Mouse (Mus musculus): ENCODE measurements around the gene Sag. TPM values are rescaled to one million over a fixed set of nuclear protein-coding genes. Genes with fewer than 3 reads are reported as not detected.

The Sag gene
- total and polyA plus RNA-seq, 2 experiments from 2014 or later, result 0.11 to 0.31 TPM

DNA sequence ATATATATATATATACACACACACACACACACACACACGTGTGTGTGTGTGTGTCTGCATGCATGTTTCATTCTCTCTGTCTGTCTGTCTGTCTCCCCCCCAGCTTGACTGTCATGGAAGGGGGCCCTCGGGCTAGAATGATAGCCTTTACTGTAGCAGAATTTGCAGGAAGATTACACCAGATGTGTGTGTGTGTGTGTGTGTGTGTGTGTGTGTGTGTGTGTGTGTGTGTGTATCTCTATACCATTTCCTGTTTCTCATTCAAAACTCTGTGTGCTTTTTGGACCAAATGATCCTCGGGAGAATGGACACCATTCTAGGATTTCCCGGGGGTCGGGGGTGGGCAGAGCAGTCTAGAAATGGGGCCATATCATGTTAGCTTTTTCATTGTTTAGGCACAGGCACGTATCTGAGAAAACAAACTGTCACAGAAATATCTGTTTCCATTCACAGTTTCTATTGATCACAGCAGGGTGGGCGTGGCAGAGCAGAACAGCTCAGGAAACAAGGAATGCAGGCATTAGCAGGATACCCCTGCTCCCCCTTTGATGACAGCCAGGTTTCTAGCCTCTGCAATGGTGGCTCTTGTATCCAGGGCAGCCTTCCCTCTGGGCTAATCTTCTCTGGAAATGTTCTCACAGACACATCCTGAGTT, 25.6 kb downstream of the Sag start:
- H3K4me2 ChIP-seq (ENCODE audit: low read depth, low read length), result no peak overlapping the region
- H3K4me1 ChIP-seq (ENCODE audit: control insufficient read depth, insufficient read depth), result peaks cover 6% of the 10 kb centered on the region; the same call in 1 of the 2 replicates
- no peak for ATAC-seq (ENCODE audit: insufficient read depth, low read depth)
- WGBS, result 45% methylated on average over 7 of the region's 7 CpGs
- H3K4me3 ChIP-seq (ENCODE audit: low read depth, low read length), result no peak overlapping the region
- H3K27ac ChIP-seq (ENCODE audit: low read depth), result peak overlapping the region; percentile 65
- DNase-seq (ENCODE audit: low spot score), result no peak
- H3K36me3 ChIP-seq (replicated peaks; ENCODE audit: control insufficient read depth, insufficient read depth, low read length), result no peaks in the 10 kb centered on the region
- no peak overlapping the region for H3K9ac ChIP-seq (replicated peaks; ENCODE audit: low read depth, low read length)
- no peaks in the 10 kb centered on the region for H3K9me3 ChIP-seq (replicated peaks; ENCODE audit: control insufficient read depth, low read length)
- TF ChIP-seq CTCF (IDR thresholded peaks at IDR 0.05; ENCODE audit: low read depth) (no peak), EP300 (IDR thresholded peaks at IDR 0.05; ENCODE audit: low read depth) (no peak)
- no peaks in the 10 kb centered on the region for H3K27me3 ChIP-seq (ENCODE audit: control insufficient read depth, insufficient read depth, low read length)

DNA sequence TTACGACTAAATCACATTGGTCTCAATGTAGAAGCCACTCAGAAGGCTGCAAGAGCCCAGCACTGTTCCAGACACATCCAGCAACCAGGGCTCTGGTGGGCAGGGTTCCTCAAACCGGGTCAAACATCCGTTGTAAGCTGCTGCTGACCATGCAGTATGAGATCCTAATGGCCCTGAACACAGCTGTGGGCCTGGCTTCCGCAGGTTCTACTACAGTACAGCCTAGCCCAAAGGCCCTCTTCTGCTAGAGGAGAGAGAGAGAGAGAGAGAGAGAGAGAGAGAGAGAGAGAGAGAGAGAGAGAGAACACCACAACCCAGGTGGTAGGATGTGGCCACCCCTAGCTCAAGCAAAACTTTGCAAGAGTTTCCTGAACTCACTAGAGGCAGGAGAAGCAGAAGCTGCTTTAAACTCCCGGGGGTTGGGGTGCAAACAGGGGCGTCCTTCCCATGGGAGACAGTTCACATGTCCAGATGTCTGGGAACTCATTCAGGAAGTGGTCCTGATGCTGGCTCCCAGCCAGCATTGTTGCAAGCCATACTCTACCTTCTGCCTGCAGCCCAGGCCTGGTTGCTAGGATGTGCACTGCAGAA, 26.2 kb downstream of the Sag start:
- H3K4me3 ChIP-seq (ENCODE audit: low read depth, low read length), result no peak overlapping the region
- WGBS, result 49% methylated on average over 6 of the region's 6 CpGs
- peak overlapping the region; percentile 65; the same call in 1 of the 2 replicates for H3K27ac ChIP-seq (ENCODE audit: low read depth)
- no peaks in the 10 kb centered on the region for H3K36me3 ChIP-seq (replicated peaks; ENCODE audit: control insufficient read depth, insufficient read depth, low read length)
- H3K4me1 ChIP-seq (ENCODE audit: control insufficient read depth, insufficient read depth), result peaks cover 6% of the 10 kb centered on the region; the same call in 1 of the 2 replicates
- no peaks in the 10 kb centered on the region for H3K9me3 ChIP-seq (replicated peaks; ENCODE audit: control insufficient read depth, low read length)
- DNase-seq (ENCODE audit: low spot score) (no peak), ATAC-seq (ENCODE audit: insufficient read depth, low read depth) (peak; percentile 41)
- H3K4me2 ChIP-seq (ENCODE audit: low read depth, low read length), result no peak overlapping the region
- no peak overlapping the region for H3K9ac ChIP-seq (replicated peaks; ENCODE audit: low read depth, low read length)
- TF ChIP-seq CTCF (IDR thresholded peaks at IDR 0.05; ENCODE audit: low read depth), result no peak
- TF ChIP-seq EP300 (IDR thresholded peaks at IDR 0.05; ENCODE audit: low read depth), result no peak
- no peaks in the 10 kb centered on the region for H3K27me3 ChIP-seq (ENCODE audit: control insufficient read depth, insufficient read depth, low read length)

DNA sequence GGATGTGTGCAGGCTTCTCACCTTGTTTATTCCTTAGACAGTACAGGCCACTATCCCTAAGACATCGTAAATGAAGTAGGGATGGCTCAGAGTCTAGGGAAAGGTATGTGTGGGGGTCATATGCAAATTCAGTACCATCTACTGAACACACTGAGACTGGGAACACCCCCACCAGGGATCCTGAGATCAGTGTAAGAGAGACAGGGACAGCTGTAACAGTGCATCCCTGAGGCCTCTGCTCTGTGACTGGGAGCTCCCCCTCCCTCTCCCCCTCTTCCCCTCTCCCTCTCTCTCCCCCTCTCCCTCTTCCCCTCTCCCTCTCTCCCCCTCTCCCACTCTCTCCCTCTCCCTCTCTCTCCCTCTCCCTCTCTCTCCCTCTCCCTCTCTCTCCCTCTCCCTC, 33.0 kb downstream of the Sag start:
- no peak overlapping the region for H3K27ac ChIP-seq (ENCODE audit: low read depth)
- ATAC-seq (ENCODE audit: insufficient read depth, low read depth) (no peak), DNase-seq (ENCODE audit: low spot score) (no peak)
- H3K36me3 ChIP-seq (replicated peaks; ENCODE audit: control insufficient read depth, insufficient read depth, low read length), result no peaks in the 10 kb centered on the region
- H3K9ac ChIP-seq (replicated peaks; ENCODE audit: low read depth, low read length), result no peak overlapping the region
- H3K4me1 ChIP-seq (ENCODE audit: control insufficient read depth, insufficient read depth), result no peaks in the 10 kb centered on the region
- no peaks in the 10 kb centered on the region for H3K27me3 ChIP-seq (ENCODE audit: control insufficient read depth, insufficient read depth, low read length)
- no peak overlapping the region for H3K4me3 ChIP-seq (ENCODE audit: low read depth, low read length)
- WGBS, result 59% methylated on average over 1 of the region's 1 CpGs
- no peak overlapping the region for H3K4me2 ChIP-seq (ENCODE audit: low read depth, low read length)
- TF ChIP-seq EP300 (IDR thresholded peaks at IDR 0.05; ENCODE audit: low read depth), result no peak
- no peaks in the 10 kb centered on the region for H3K9me3 ChIP-seq (replicated peaks; ENCODE audit: control insufficient read depth, low read length)

DNA sequence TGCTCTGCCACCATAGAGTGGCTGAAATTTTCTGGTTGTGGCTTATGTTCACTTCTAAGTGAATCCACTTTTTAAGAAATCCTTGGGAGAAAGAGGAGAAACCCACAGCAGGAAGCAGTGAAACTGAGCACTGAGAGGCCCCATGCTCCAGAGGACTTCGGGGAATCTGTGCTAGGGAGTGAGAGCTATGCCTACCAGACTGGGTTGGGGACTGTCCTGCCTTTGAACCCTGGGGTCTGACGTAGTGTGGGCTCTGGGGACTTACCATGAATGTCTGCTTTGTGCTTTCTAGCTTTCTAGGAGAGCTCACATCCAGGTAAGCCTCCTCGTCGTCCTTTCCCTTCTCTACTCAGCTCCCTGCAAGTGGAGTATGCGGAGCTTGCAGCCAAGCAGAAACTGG, 33.5 kb downstream of the Sag start:
- H3K27me3 ChIP-seq (ENCODE audit: control insufficient read depth, insufficient read depth, low read length), result no peaks in the 10 kb centered on the region
- H3K36me3 ChIP-seq (replicated peaks; ENCODE audit: control insufficient read depth, insufficient read depth, low read length), result no peaks in the 10 kb centered on the region
- TF ChIP-seq CTCF (IDR thresholded peaks at IDR 0.05; ENCODE audit: low read depth) (no peak), EP300 (IDR thresholded peaks at IDR 0.05; ENCODE audit: low read depth) (no peak)
- DNase-seq (ENCODE audit: low spot score) (no peak), ATAC-seq (ENCODE audit: insufficient read depth, low read depth) (no peak)
- H3K9ac ChIP-seq (replicated peaks; ENCODE audit: low read depth, low read length), result no peak overlapping the region
- H3K27ac ChIP-seq (ENCODE audit: low read depth), result no peak overlapping the region
- WGBS, result 53% methylated on average over 5 of the region's 5 CpGs
- H3K4me1 ChIP-seq (ENCODE audit: control insufficient read depth, insufficient read depth), result no peaks in the 10 kb centered on the region
- no peak overlapping the region for H3K4me3 ChIP-seq (ENCODE audit: low read depth, low read length)
- no peaks in the 10 kb centered on the region for H3K9me3 ChIP-seq (replicated peaks; ENCODE audit: control insufficient read depth, low read length)
- H3K4me2 ChIP-seq (ENCODE audit: low read depth, low read length), result no peak overlapping the region

DNA sequence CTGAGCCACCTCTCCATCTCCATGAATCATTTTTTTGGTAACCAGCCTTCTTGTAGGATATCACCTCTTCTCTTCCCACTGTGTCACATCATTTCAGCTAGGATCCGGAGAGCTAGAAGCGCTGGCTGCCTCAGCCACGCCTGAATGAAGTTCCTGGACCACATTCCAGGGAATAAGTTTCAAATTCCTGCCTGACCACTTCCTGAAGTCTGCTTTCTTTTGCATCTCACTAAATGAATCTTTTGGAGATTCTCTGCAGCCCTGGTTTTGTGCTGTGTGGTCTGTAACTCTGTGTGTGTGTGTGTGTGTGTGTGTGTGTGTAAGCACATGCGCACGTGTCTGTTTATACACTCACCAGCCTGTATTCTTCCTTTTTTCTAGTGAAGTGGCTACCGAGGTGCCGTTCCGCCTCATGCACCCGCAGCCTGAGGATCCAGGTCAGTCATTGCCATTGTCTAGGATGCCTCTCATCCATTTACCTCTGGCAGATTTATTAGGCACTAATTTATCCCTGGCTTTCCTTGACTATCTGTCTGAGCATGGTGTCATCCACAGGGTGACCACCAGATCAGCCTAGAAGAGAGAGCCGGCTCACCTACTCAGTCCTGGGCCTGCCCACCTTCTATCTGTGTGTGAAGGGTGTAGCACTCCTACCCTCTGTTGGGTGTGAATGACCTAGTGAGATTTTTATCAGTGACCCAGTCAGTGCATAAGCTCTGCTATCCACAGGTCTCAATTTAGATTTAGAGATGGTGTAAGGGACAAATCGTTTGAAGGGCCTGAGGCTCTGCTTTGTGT, 37.1 kb downstream of the Sag start:
- no peaks in the 10 kb centered on the region for H3K27me3 ChIP-seq (ENCODE audit: control insufficient read depth, insufficient read depth, low read length)
- 70% methylated on average over 11 of the region's 11 CpGs for WGBS
- DNase-seq (ENCODE audit: low spot score), result no peak
- TF ChIP-seq EP300 (IDR thresholded peaks at IDR 0.05; ENCODE audit: low read depth) (no peak), CTCF (IDR thresholded peaks at IDR 0.05; ENCODE audit: low read depth) (no peak)
- H3K4me3 ChIP-seq (ENCODE audit: low read depth, low read length), result no peak overlapping the region
- no peak overlapping the region for H3K27ac ChIP-seq (ENCODE audit: low read depth)
- H3K4me2 ChIP-seq (ENCODE audit: low read depth, low read length), result no peak overlapping the region
- no peak overlapping the region for H3K9ac ChIP-seq (replicated peaks; ENCODE audit: low read depth, low read length)
- H3K36me3 ChIP-seq (replicated peaks; ENCODE audit: control insufficient read depth, insufficient read depth, low read length), result no peaks in the 10 kb centered on the region
- H3K4me1 ChIP-seq (ENCODE audit: control insufficient read depth, insufficient read depth), result no peaks in the 10 kb centered on the region
- no peaks in the 10 kb centered on the region for H3K9me3 ChIP-seq (replicated peaks; ENCODE audit: control insufficient read depth, low read length)
- no peak for ATAC-seq (ENCODE audit: insufficient read depth, low read depth)
